Mouse (Mus musculus) inflammation-experienced regulatory T-cells (primary cell): ENCODE measurements around the gene Nlrx1. TPM values are rescaled to one million over a fixed set of nuclear protein-coding genes. Genes with fewer than 3 reads are reported as not detected.

ENCODE experiments used
- polyA plus RNA-seq, 2 experiments: library from polyadenylated mRNA; unstranded; fragments of 100-300 nt; shearing (Covaris generic); gene quantifications; one replicate each; pipeline ENCODE4 v1.2.1; 2017

Gene Nlrx1
- polyA plus RNA-seq: 10 to 100 TPM; 11.3 to 16.4 TPM

DNA sequence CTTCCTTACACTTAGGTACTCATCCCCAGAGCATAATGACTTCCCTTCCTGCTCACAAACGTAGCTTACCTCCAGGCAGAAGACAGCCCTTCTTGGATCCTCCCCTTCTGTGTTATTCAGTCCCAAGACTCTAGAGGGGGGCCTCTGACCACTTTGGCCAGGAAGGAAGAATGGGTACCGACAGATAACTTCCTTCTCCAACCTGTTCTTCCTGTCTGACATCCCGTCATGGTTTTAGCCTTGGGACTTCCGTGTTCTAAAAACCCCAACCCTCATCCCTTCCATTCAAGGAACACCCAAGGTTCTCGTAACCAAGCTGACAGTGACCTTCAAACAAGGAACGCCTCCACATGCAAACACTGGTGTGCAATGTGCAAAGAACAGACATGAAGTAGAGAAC, at the start of gene Nlrx1:
Nlrx1 (minus strand) TSS at position 168 of the 400 bp plus-strand sequence.

DNA sequence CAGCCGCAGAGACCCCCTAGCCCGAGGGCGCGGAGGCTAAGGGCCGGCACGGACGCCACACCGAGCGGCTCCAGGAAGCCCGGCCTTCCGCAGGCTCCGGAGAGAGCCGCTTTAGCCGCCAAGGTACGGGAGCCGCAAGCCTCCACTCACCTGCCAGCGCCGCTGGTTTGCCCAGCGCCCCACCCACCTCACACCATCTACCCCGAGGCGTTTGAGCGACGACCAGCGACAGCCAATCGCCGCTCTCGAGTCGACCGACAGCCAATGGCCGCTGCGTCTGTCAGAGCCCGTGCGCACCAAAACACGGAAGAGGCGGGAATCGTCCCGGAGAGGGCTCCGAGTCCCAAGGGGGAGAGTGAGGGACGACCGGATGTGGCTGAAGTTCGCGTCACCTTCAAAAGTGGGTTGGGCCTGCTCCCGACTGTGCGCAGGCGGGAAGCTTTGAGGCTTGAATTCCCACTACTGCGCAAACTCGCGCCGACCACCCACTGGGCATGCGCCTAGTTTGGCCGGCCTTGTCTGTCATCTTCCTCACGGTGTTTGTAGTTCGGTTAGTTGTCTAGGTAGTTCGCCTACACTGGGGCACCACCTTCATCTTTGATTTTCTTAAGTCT, 37.2 kb upstream of the Nlrx1 start, which contains the start of gene Hinfp:
Hinfp (minus strand) TSS at position 206 of the 614 bp plus-strand sequence.

DNA sequence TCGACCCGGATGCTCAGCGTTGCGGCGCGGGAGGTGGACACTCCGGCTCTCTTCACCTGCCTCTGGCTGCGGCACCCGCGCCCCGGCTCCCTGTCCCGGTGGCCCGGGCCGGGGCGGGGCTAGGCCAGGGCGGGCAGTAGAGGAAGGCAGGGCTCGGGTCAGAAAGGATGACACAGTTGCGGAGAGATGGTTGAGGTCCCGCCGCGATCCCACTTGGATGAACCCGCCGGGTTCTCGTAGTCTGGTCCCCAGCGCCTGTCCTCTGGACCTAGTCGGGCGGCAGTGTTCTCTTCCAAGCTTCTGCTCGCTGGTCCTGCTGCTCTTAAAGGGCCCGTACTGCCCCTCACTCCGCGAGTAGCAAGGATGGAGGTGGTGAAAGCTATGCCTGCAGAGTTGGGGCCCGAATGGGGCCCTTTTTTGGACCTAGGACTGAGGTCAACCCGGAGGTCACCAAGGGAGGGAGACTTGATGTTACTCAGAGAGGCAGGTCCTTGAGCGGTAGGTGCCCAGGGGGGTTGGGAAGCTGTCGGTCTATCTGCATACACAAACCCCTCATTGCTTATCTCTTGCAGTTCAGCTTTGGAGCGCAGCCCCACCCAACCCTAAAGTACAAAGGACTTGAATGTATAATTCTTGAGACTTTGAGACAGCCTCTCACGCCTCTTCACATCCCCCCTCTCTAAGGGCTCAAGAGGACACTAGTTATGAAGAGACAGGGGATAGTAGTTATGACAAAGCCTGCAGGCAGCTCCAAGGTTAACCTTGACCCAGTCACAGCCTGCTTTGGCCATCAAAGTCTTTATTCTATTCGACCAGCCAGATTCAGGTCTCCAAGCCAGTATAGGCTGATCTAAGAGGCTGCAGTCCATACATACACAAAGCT, 19.9 kb upstream of the Nlrx1 start, which contains the start of gene Abcg4:
Abcg4 (minus strand) TSS at position 540 of the 883 bp plus-strand sequence.

DNA sequence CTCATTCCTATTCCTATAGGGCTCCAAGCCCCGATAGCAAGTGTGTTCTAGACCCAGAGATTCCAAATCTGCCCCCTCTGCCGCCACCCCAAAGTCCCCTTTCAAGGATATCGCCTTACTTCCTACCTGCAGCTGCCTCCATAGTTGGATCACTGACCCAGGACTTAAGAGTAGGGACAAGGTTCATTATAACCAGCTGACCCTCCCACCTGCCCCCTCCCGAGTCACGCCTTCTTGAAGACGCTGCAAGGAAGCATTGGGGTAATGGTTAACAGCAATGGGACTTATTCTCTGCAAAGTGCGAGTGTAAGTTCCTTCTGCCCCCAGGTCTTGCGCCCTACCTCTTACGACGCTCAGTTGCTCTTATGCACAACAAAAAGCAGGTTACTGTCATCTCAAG, 17.1 kb downstream of the Nlrx1 start, which contains the start of gene Pdzd3:
Pdzd3 (minus strand) TSS at position 158 of the 400 bp plus-strand sequence.

DNA sequence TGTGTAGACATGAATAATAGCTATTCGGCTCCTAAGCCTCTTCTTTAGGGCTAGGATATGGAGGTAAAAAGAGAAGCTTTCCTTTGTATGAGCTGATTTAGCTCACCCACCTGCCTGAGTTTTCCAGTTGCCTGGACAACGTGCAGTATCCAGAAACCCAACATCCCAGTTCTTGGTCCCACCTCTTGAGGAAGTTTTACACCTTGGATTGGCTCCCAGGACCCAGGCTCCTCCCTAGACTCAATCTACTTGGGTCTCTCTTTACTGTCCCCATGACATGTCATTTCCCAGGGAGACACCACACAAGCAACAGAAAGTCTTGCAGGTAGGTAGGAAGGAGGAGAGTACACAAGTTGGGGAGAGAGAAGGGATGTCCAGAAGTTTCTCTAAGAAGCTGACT, 28.0 kb downstream of the Nlrx1 start, which contains the start of gene Ccdc153:
Ccdc153 (plus strand) TSS at position 278 of the 400 bp plus-strand sequence.

DNA sequence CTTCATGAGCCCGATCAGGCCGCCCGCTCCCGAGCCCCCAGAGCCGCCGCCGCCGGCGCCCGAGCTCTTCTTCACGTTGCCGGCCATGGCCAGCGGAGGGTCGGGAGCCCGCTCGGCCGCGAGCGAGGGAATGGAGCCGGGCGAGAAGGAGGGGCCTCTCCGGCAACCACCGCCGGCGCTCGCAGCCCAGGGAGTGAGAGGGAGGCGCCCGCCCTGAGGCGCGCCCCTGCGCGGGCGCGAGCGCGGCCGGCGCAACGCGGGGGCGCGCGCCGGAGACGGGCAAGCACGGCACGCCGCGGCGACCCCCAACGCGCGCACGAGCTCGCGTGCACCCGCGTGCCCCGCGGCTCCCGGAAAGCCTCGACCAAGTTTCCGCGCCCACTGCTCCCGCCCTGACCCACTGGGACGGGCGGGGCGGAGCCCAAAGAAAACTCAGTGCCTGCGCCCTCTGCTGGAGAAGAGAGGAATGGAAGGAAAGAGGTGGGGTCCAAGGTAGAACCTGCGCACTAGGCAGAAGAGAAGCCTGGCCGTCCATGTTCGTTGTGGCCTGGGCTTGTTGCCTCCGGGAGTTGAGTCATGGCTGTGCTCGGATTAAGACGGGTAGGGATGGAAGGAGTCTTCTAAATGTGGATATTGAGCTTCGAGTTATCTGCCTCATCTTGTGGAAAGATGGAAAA, 34.5 kb downstream of the Nlrx1 start, which contains the start of gene Cbl:
Cbl (minus strand) TSS at position 248 of the 677 bp plus-strand sequence.

Other genes starting within 250 kb of the Nlrx1 start
- 100 to 1,000 TPM; 133 to 149 TPM for gene Thy1, start 225.2 kb downstream of the Nlrx1 start, polyA plus RNA-seq
- 1 to 10 TPM; 6.0 to 9.6 TPM for gene Usp2, start 201.6 kb downstream of the Nlrx1 start, polyA plus RNA-seq
- gene Mfrp, start 166.9 kb downstream of the Nlrx1 start, polyA plus RNA-seq: under 1 TPM in 1 of 2 experiments, not detected in 1; 0.86 TPM
- not detected for gene C1qtnf5, start 161.4 kb downstream of the Nlrx1 start, polyA plus RNA-seq
- under 1 TPM in 1 of 2 experiments, not detected in 1; 0.12 TPM for gene Gm49380, start 155.1 kb downstream of the Nlrx1 start, polyA plus RNA-seq
- 10 to 100 TPM; 24.5 to 37.9 TPM for gene Rnf26, start 155.1 kb downstream of the Nlrx1 start, polyA plus RNA-seq
- gene Mcam, start 134.1 kb downstream of the Nlrx1 start, polyA plus RNA-seq: under 1 TPM in 1 of 2 experiments, not detected in 1; 0.75 TPM
- 10 to 100 TPM; 26.8 to 44.8 TPM for gene Cbl, start 34.5 kb downstream of the Nlrx1 start, polyA plus RNA-seq
- not detected for gene Ccdc153, start 27.9 kb downstream of the Nlrx1 start, polyA plus RNA-seq
- under 1 TPM in 1 of 2 experiments, not detected in 1; 0.52 TPM for gene Pdzd3, start 17.1 kb downstream of the Nlrx1 start, polyA plus RNA-seq
- 1 to 10 TPM in 1 of 2 experiments, not detected in 1; 1.8 TPM for gene Abcg4, start 20.0 kb upstream of the Nlrx1 start, polyA plus RNA-seq
- 10 to 100 TPM; 23.9 to 26.8 TPM for gene Hinfp, start 37.1 kb upstream of the Nlrx1 start, polyA plus RNA-seq
- 10 to 100 TPM; 14.2 to 23.6 TPM for gene C2cd2l, start 51.7 kb upstream of the Nlrx1 start, polyA plus RNA-seq
- 10 to 100 TPM; 22.6 to 23.7 TPM for gene Dpagt1, start 57.4 kb upstream of the Nlrx1 start, polyA plus RNA-seq
- gene H2afx, start 66.1 kb upstream of the Nlrx1 start, polyA plus RNA-seq: 10 to 100 TPM; 65.6 to 69.5 TPM
- 10 to 100 TPM; 30.2 to 35.7 TPM for gene Hmbs, start 75.6 kb upstream of the Nlrx1 start, polyA plus RNA-seq
- 10 to 100 TPM; 58.3 to 75.2 TPM for gene Vps11, start 93.1 kb upstream of the Nlrx1 start, polyA plus RNA-seq
- 10 to 100 TPM; 14.3 to 22.9 TPM for gene Hyou1, start 110.9 kb upstream of the Nlrx1 start, polyA plus RNA-seq
- 10 to 100 TPM; 25.8 to 34.7 TPM for gene Slc37a4, start 128.3 kb upstream of the Nlrx1 start, polyA plus RNA-seq
- gene Rps25, start 138.5 kb upstream of the Nlrx1 start, polyA plus RNA-seq: 1,000 to 10,000 TPM; 1,442 to 1,600 TPM
- 100 to 1,000 TPM; 121 to 140 TPM for gene Trappc4, start 139.0 kb upstream of the Nlrx1 start, polyA plus RNA-seq
- gene Ccdc84, start 150.0 kb upstream of the Nlrx1 start, polyA plus RNA-seq: 10 to 100 TPM; 52.3 to 59.9 TPM
- gene Foxr1, start 172.5 kb upstream of the Nlrx1 start, polyA plus RNA-seq: under 1 TPM in 1 of 2 experiments, not detected in 1; 0.15 TPM
- under 1 TPM in 1 of 2 experiments, not detected in 1; 0.70 TPM for gene Upk2, start 186.4 kb upstream of the Nlrx1 start, polyA plus RNA-seq
- 10 to 100 TPM; 20.6 to 24.6 TPM for gene Bcl9l, start 214.2 kb upstream of the Nlrx1 start, polyA plus RNA-seq